Mouse (Mus musculus): ENCODE results near the gene Dlgap4.

DNA sequence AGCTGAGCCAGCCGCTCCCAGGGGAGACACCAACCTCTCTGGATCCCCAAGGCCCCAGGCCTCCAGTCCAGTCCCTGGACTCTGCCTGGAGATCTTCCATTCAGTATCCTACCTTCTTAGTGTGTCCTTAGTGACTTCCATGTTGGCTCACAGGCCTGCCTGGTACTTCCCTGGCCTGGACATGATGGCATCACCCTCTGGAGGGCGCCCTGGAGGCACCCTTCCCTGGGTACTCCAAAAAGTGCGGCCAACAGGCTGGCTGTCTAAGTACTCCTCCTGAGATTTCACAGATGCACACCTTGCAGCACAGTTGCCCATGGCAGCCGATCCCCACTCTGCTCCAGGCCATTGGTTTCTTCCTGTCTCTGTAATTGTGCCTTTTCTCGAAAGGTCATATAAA, 42.1 kb downstream of the Dlgap4 start:
- TF ChIP-seq CTCF (IDR thresholded peaks at IDR 0.05): no peak
- no peak for TF ChIP-seq POLR2A (IDR thresholded peaks at IDR 0.05; ENCODE audit: insufficient read depth, low read depth, low read length)
